Mouse (Mus musculus) left cerebral cortex, adult 11 months (tissue): ENCODE measurements at regions not wholly inside any gene's neighbourhood (a gene's known extent, or its start where the extent isn't known, plus 50 kb on each side); places are given as distances from the start of the nearest gene placed in this dataset.

ENCODE experiments used
- DNase-seq: peaks from one replicate; pipeline ENCODE4 v3.0.0; 2022; ENCODE audit warnings: low spot score

DNA sequence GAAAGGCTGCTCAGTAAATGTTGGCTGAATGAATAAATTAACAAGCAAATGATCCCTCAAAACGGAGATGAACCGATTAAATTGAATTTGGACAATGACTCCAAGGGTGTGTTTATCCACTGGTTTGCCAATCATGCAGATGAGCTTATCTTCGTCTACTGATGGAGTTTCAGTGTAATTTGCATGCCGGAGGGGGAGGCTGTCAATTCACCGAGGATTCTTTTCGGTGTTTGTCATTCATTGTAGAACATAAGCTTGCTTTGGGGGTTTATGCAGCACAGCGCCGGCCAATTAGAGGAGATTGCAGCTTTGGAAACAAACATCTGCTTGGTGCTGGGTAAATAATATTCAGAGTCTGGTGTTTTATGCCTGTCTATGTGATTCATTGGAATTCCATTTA, 132.7 kb downstream of the Otoa start:
- DNase-seq: no peak

DNA sequence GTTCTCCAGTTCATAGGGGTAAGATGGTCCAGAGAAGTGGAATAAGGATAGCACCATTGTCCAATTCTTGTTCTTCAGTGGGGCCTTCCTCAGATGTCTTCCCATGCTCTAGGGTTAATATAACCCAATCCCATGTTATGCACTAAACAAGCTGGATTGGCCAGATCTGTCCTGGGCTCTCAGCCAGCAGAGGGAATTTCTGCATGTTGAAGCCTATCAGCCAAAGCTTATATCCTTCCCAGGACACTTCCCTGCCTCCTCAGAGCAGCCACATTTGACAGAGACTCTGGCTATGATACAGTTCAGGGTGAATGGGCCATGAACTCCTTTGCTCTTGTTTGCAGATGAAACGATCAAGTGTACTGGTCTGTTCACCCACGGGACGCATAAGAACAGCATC, 133.6 kb downstream of the Otoa start:
- DNase-seq: no peak

DNA sequence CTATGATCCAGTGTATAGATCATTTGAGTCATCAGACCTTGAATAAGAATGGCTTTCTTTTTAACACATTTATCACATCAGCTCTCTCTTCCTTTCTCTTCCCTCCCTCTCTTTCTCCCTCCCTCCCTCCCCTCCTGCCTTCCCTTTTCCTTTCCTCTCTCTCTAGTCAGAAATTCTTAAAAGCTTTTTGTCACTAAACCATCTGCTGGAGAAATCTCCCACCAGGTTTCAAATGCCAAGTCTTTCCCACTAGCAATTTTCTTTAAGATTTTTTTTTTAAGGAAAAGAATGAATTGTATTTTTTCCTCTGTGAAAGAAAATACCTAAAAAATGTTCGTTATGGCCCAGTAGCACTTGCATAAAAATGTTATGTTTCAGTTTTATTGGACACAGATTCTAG, 134.3 kb downstream of the Otoa start:
- DNase-seq: no peak

DNA sequence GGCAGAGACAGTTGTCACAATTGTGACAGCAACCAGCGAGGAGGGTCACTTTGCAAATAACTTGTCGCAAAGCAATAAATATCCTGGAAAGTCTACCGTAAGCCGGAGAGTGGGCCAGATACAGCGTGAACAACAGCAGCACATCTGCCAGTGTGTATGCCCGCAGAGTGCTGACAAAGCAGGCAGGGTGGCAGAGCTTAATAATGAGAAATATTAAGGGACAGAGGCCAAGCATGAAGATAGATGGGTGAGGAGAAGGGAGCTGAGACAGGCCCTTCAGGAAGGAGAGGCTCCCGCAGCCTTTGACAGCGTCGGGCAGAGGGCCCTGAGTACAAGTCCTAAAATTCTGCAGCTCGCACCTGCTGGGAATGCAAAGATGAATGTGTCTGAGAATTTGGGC, 136.6 kb downstream of the Otoa start:
- DNase-seq: no peak

DNA sequence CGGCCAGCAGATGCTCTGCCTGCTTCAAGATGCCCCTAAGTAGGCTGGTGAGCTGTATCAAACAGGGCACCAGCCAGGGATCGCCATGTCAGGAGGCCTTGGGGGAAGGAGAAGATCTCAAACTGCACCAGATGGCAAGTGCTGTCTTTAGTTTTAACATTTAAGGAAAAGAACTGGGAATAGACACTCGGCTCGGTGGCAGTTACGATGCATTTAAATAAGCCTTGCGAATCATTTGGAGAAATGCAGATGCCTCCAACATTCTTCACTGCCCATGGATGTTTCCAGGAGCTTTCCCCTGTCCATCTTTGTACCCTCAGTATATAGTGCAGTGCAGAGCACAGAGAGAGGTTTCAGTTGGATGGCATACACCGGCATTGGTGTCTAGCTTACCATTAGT, 139.7 kb downstream of the Otoa start:
- peak; percentile 19 for DNase-seq

DNA sequence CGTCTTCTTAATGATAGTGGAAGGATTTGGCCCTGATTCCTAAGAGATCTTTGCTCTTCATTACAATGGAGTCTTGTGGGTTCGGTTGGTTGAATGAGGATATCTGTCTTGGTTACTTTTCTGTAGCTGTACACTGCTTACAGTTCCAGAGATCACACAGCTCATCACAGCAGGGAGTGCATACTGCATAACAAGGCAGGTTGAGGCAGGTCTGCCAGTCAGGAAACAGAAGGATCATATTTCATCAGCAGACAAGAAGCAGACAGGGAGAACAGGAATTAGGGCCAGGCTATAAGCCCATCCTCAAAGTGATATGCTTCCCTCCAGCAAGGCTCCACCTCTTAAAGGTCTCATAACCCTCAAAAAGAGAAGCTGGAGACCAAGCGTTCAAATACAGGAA, 150.4 kb downstream of the Otoa start:
- DNase-seq: no peak

DNA sequence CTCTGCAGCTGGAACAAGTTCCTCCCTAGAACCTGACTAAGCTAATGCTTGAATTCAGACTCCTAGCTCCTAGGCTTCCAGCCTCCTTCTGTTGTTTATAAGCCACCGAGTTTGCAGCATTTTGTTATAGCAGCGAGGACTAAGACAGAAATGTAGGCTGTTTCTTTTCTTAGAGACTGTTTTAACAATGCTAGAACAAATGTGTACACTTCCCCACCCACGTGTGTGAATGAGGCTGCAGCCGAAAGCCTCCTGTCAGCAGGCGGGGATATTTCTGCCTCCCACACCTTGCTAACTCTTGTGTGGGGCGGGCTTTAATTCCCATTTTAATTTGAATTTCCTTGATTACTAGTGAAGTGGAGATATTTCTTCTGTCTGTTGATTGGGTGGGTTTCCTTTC, 153.4 kb downstream of the Otoa start:
- DNase-seq: peak; percentile 52

DNA sequence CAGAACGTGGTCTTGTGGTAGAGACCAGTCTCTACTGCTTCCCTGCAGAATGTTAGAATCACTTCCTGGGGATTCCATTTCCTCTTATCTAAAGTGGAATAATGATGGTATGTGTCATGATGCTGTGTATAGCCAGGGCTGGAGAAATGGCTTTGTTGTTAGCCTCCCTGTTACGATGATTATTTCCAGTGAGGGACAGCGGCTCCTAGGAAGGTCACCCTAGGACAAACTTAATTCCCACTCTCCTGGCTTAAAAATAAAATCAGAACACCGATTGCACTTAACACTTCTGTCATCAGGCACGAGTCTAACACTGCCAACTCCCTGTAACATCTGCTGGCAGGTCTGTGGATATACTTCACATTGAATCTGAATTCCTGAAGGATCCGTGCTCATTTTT, 151.9 kb upstream of the Hs3st2 start:
- no peak for DNase-seq

DNA sequence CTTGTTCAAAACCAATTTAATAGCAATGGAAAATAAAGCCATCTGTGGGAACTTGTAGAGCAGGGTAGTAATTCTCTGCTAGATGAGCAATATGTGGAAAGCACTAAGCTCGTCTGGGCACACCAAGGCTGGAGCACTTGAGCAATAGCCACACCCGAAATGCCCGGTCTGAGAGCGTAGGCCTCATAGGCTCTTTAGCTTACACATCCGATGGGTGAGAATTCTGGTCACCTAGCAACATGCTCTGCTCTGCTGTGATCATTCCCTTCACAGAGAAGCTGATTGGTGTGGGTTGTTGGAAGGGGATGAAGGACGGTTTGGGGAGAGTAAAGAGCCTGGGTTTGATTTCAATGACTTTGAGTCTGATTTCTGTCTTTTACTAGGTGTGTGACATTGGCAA, 143.8 kb upstream of the Hs3st2 start:
- DNase-seq: no peak

DNA sequence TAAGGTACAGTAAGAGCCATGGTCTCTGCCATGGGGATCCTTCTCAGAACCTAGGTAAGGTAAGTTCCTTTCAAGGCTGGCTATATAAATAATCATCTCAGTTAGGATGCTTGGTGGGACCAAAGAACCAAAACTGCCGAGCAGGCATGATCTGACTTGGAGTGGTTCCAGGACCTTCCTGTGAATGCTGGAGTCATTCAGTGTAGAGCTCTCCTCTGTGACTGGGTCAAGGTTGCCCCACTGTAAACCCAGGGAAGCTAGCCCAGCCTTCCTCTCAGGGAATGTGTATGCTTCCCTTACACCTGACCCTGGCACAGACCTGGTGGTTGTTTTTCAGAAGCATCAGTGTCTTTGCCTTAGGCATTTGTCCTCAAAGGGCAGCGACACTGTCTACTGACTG, 134.2 kb upstream of the Hs3st2 start:
- DNase-seq: no peak

DNA sequence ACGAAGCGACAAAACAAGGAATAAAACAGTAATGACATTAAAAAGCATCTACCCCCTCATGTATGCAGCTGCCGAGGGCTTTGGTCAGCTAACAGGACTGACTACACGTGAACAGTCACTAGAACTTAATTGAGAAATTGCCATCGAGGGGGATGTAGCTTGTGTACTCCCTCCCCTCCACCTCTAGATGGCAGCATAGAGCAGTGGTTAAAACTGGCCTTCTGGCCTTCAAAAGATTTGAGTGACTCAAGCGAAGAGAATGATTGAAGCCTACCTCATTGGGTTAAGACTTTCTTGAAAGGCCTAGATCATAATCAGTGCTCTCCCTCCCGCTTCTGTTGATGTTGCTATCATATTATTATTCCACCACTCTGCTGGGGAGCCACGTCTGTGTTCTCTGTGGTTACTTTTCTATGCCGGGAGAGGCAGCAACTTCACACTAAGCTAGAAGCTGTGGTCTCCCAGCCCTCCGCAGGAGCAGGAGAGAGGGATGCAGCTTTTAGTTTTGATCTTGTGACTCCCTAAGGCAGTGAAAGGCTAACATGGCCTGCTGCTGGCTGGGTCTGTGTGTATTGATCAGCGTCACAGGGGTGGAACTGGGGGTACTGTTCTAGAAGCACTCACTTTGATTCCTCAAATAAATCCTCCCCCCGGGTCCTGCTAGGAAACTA, 132.7 kb upstream of the Hs3st2 start:
- no peak for DNase-seq

DNA sequence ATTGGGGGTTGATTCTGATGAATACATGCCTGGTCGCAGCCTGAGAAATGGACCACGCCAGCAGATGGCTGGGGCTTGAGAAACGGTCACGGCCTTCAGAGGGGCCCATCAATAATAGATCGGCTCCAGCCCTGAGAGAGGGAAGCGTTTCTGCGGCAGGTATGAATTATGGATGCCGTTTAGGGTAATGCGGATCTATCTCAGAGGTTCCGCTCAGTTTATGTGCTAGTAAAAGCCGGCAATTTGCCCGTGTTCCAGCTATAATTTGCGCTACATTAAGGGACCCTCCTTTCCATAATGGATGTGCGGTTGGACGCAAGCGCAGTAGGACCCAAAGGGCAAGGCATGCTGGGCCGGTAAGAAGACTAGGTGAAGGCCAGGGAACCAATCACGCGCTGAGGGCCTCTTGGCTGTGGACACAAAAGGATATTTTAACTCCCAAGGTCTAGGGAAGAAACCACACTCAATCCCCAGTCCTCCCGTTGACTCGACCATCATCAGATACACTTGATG, 132.1 kb upstream of the Hs3st2 start:
- no peak for DNase-seq

DNA sequence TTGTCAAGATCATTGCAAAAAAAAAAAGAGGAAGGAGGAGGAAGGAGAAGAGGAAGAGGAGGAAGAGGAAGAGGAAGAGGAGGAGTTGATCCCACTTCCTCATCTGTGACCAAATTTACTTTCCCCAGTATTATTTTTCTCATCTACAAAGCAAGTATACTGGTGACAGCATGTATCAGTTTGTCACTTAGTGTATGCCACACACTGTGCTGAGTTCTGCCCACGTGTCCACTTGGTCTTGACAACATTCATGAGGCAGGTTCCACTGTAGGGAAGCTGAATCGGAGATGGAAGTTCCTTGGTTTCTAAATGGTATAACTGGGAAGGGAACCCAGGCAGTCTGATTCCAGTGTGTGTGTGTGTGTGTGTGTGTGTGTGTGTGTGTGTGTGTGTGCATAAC, 122.3 kb upstream of the Hs3st2 start:
- no peak for DNase-seq

DNA sequence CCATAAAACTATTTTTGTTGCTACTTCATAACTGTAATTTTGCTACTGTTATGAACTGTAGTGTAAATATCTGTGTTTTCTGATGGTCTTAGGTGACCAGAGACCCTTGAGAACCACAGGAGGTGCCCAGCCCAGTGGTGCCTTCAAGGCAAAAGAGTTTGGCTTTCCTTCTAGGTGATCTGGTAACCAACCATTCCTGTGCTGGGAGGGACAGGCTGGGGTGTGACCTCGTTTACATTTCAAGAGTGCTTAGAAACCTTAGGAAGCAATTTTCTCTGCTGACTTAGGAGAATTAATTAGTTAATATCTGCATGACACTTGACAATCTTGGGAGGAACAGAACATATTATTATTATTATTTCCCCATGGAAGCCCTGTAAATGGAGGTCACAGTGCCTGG, 111.1 kb upstream of the Hs3st2 start:
- DNase-seq: no peak

DNA sequence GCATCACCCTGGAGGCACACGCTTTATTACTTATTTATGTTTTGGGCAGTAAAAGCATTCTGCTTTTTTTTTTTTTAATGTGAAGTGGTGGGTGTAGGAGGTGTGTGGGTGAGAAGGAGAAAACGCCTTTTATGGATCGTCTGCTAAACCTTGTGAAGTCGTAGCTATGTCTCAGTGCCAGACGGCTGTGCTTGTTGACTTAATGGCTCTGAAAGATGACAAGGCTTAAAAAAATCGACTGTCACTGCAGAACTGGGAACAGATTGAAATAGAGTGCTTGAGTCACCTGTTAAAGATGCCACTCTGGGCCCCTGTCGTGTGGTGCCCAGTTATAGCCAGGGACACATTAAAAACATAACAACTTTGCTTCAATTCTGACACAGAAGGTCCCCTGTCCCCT, 109.5 kb upstream of the Hs3st2 start:
- DNase-seq: no peak

DNA sequence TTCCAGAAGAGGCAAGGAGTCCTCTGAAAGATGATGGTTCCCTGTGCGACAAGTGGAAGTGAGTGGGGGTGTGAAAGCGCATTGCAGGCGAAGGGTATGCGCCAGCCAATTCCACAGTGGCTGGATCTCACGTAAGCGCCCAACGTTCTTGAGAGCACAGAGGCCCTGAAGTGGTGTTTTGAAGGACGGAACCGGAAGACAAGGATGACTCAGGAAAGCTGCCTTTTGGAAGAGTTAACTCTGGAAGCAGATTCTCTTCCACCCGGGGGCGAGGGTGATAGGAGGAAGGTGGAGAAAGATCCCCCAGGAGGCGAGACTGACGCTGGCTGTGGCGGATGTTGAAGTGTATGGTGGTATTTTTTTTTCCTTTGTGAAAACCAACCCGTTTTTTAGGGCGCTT, 101.9 kb upstream of the Hs3st2 start:
- no peak for DNase-seq

DNA sequence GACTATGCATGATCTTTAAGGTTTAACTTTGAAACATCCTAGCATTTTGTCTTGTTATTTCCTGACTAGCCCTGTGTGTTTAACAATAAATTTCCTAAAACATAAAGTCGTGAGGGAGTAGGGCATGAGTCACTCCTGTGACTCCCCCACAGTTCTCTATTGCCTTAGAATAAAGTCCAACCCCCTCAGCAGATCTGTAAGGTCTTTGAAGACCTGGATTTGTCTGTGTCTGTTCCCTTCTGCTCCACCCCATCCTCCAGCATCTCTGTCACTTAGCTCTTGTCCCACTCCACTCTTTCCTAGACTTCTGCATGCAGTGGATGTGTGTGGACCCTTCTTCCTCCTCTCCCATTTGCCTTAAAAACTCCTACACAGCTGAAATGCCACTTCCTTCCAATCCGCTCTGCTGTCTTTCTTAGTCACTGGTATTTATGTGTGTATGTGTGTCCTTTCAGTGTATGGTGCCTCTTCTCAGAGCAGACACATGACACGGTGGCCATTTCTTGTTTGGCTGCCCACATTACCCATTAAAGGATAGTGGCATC, 95.4 kb upstream of the Hs3st2 start:
- no peak for DNase-seq

DNA sequence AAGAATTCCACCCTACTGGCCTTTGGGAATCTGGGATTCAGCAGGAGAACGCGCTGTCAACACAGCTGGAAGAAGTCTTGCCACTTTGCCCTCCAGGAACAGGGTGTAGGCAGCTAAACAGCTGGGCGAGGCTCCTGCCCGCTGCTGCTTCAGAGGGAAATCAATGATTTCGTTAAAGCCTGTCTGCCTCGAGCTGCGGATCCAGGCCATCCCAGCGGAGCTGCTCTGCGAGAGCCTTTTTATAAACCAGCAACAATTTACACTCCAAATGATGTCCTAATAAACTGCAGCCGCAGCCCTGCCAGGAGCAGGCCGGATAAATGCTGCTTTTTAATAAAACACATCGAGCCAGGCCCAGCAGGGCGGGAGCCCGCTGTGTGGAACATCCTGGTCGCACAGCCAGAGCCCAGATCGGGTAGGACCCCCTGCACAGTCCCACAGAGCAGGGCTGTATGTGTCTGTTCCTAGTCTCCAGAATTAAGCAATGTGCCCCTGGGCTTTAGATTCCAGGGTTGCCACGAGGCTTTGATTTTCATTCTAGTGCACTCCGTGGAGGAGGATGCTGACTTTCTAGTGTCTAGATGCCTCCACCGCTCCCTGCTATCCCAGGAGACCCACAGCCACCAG, 78.6 kb upstream of the Hs3st2 start:
- DNase-seq: no peak

DNA sequence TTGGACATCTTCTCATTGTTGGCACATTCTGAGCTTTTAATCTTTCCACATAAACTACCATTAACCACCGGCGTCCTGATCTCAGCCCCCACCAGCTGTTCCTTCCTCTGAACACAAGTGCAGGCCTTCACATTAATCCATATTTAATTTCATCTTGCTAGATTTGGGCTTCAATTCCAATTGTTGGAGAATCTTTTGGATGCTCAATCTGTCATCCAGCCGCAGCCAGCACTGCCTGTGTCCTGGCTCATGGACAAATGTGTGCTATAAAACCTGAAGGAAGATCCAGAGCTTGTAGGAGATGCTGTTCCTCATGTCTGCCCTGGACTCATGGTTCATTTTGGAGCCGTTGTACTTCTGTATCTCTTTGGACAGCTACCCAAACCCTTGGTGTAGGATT, 77.1 kb upstream of the Hs3st2 start:
- DNase-seq: no peak

DNA sequence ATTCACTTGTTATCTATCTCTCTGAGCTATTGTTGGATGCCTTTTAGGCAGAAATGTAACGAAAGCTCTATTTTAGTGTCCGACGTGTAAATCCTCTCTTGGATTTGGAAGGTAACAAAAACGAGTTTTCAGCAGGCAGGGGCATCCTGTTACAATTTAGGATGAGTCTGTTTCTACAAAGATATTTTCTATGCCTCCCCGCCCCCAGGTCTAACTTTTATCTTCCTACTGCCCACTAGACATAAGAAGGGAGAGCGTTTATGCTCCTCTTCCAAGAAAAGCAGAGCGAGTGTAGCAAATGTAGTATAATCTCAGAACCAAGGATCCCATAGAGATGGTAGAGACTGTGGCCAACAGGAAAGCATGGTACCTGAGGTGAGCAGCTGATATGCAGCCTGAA, 62.4 kb upstream of the Hs3st2 start:
- DNase-seq: peak; percentile 6

DNA sequence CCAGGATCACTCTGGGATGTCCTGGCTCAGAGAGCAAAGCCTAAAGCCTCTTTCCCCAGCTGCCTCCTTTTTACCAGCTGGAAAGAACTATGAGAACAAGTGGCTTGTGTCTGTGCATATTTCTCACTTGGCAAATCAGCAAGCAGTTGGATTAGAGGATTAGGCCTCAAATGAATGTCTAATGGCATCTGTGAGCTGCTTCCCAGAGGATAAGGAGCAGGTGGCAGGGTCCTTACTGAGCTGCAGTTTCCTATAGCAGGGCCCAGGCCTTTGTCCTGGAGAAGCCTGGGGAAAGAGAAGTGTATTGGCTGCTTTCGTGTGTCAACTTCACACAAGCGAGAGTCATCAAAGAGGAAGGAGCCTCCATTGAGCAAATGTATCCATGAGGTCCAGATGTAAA, 59.1 kb upstream of the Hs3st2 start:
- DNase-seq: no peak

DNA sequence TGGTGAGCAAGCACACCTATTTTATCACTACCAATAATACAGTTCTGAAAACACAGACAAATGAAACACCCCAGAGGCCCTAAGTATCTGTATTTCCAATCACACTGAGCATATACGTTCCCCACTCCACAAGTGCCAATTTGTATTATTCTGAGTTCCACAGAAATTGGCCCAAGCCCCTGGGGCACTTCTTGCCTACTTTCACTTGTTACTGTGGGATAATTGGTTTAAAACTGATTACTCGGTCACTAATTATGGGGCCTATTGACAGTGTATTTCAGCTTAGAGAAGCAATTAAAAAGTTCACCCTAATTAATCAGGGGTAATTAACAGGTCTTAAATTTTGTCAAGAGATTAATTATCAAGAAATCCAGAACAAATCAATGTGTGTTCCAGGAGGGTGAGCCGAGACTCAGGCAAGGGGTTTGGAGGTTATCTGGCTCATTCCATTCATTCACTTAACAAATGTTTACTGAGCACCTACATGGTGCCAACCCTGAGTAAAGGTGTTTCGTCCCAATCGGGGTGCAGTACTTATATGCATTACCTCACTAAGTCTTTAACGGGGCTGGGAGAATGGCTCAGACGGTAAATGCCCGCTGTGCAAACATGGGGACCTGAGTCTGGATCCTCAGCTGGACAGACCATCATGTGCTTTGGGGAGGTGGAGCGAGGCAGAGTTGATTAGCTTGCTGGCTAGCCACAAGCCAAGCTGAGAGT, 56.1 kb upstream of the Hs3st2 start:
- DNase-seq: no peak

DNA sequence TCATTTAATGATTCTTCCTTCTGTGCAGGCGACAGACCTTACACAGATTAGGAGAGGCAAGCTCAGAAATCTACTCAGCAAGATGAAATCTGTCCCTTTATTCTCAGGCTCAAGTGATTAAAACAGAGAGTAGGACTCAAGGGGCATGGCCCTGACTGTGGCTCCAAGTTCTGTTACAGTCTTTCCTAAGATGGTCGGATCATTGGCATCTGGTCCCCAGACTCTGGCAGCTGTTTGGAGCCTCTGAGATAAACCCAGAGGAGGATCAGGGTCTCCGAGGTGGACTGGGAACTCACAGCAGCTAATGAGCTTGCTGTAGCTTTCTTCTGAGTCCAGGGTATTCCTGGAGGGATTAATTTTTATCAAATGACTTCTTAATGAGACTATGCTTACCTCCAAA, 51.7 kb upstream of the Hs3st2 start:
- DNase-seq: no peak
